Mouse (Mus musculus): ENCODE measurements around the gene Ripor3.

DNA sequence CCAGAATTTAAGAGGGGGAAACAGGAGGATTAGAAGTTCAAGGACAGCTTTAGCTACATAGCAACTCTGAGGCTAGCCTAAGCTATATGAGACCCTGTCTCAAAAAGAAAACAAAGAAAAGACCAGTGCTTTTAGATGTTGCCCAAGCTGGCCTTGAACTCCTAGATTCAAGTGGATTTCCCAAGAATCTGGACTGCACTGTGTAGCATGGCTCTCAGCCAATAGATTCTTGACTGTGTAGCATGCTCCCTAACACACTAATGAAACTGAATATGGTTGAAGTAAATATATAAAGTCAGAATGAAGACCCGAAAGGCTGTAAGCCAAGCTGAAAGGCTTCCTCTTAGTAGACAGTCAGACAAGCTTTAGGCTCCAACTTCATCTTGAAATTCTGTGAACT is 41.7 kb upstream of the Ripor3 start:
- TF ChIP-seq POLR2A (IDR thresholded peaks at IDR 0.05; ENCODE audit: low read depth, low read length) (no peak), CTCF (IDR thresholded peaks at IDR 0.05; ENCODE audit: borderline replicate concordance, insufficient read depth, low read length) (no peak)
